Mouse (Mus musculus) heart, embryonic 12.5 days (tissue): Measurements from ENCODE around the gene Aspg. TPM values are rescaled to one million over a fixed set of nuclear protein-coding genes. Genes with fewer than 3 reads are reported as not detected.
A peak's percentile ranks its signal among the peaks of the same experiment; 100 is the strongest.

Experiments
- ATAC-seq: fragments of 200-750 bp; cut with Nextera tagmentation; 2 replicates; pipeline ENCODE4 v1.8.0; 2017; ENCODE audit warnings: moderate TSS enrichment, moderate library complexity; ENCODE audit not compliant: insufficient number of reproducible peaks, low FRiP score
- H3K27ac ChIP-seq: fragments of 300-500 bp; sonication (generic); 2 replicates; pipeline ENCODE4 v1.5.1; 2016; ENCODE audit warnings: mild to moderate bottlenecking, moderate library complexity; ENCODE audit not compliant: poor library complexity, severe bottlenecking
- H3K27me3 ChIP-seq: fragments of 300-500 bp; sonication (generic); replicated peaks from 2 replicates; pipeline ENCODE4 v1.6.1; 2016; ENCODE audit warnings: mild to moderate bottlenecking, moderate library complexity
- H3K36me3 ChIP-seq: fragments of 300-500 bp; sonication (generic); 2 replicates; pipeline ENCODE4 v1.6.1; 2016; ENCODE audit warnings: mild to moderate bottlenecking, moderate library complexity
- H3K4me1 ChIP-seq: fragments of 300-500 bp; sonication (generic); replicated peaks from 2 replicates; pipeline ENCODE4 v1.6.1; 2016; ENCODE audit warnings: mild to moderate bottlenecking
- H3K4me2 ChIP-seq: fragments of 300-500 bp; sonication (generic); 2 replicates; pipeline ENCODE4 v1.6.1; 2016; ENCODE audit warnings: mild to moderate bottlenecking, moderate library complexity
- H3K4me3 ChIP-seq: fragments of 300-500 bp; sonication (generic); 2 replicates; pipeline ENCODE4 v1.5.1; 2016; ENCODE audit warnings: mild to moderate bottlenecking
- H3K9ac ChIP-seq: fragments of 300-500 bp; sonication (generic); 2 replicates; pipeline ENCODE4 v1.6.1; 2016; ENCODE audit warnings: mild to moderate bottlenecking, moderate library complexity
- H3K9me3 ChIP-seq: fragments of 300-500 bp; sonication (generic); replicated peaks from 2 replicates; pipeline ENCODE4 v1.6.1; 2016; ENCODE audit warnings: mild to moderate bottlenecking, moderate library complexity
- WGBS: fragments of 180-500 bp; shearing (Covaris S2); methylation state at CpG from one replicate; pipeline ENCODE4 v1.1.7; 2016; 5-methylcytosine and 5-hydroxymethylcytosine counted together
- polyA plus RNA-seq: library from polyadenylated mRNA; unstranded; fragments of >200 nt; fragmentation: Nextera tagmentation; extraction: Ambion mirVana; gene quantifications from 2 replicates; pipeline ENCODE4 v1.2.1, GENCODE M21; 2016

Aspg gene
- polyA plus RNA-seq, 1 experiment from 2014 or later = 0.45 TPM

GRCm38 (mm10) chr12:112113710-112114109 is 7.2 kb downstream of the Aspg start:
- H3K27me3 ChIP-seq = peaks cover 87% of the 10 kb centered on the region
- no peak overlapping the region for H3K4me3 ChIP-seq
- no peak overlapping the region for H3K4me2 ChIP-seq
- WGBS = 15% methylated on average over 7 of the region's 7 CpGs
- H3K27ac ChIP-seq = no peak overlapping the region
- ATAC-seq = no peak
- H3K9me3 ChIP-seq = no peaks in the 10 kb centered on the region
- H3K36me3 ChIP-seq = no peaks in the 10 kb centered on the region
- no peaks in the 10 kb centered on the region for H3K4me1 ChIP-seq
- no peak overlapping the region for H3K9ac ChIP-seq

DNA sequence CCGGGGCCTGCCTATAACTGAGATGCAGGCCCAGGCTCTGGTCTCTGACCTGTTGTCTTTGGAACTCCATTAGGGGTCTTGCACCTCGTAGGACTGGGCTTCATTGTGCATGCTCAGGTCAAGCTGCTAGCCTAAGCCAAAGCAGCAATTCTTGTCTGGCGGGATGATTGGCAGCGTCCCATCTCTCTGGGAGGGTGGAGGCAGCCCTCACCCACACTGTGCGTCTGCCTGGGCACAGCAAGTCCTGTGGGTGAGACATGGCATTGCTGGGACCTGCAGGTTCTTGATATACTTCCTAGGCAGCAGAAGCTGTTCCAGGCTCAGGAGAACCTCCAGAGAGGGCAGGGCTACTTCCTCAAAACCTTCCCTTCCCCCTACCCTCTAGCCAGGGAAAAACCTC is 10.5 kb downstream of the Aspg start:
- Histone ChIP-seq H3K4me1 (no peaks in the 10 kb centered on the region), H3K27me3 (peaks cover 64% of the 10 kb centered on the region), H3K9me3 (no peaks in the 10 kb centered on the region), H3K4me3 (no peak overlapping the region), H3K27ac (no peak overlapping the region), H3K4me2 (no peak overlapping the region), H3K9ac (no peak overlapping the region), H3K36me3 (no peaks in the 10 kb centered on the region)
- WGBS = 82% methylated on average over 5 of the region's 5 CpGs
- no peak for ATAC-seq

- H3K9me3 ChIP-seq = no peaks in the 10 kb centered on the region
- no peaks in the 10 kb centered on the region for H3K4me1 ChIP-seq
- H3K27ac ChIP-seq = no peak overlapping the region
- no peak for ATAC-seq
- H3K4me2 ChIP-seq = no peak overlapping the region
- peaks cover 59% of the 10 kb centered on the region for H3K27me3 ChIP-seq
- H3K4me3 ChIP-seq = no peak overlapping the region
- no peaks in the 10 kb centered on the region for H3K36me3 ChIP-seq
- no peak overlapping the region for H3K9ac ChIP-seq
- 77% methylated on average over 7 of the region's 7 CpGs for WGBS
Observed at GRCm38 (mm10) chr12:112117649-112118048, 11.2 kb downstream of the Aspg start.

DNA sequence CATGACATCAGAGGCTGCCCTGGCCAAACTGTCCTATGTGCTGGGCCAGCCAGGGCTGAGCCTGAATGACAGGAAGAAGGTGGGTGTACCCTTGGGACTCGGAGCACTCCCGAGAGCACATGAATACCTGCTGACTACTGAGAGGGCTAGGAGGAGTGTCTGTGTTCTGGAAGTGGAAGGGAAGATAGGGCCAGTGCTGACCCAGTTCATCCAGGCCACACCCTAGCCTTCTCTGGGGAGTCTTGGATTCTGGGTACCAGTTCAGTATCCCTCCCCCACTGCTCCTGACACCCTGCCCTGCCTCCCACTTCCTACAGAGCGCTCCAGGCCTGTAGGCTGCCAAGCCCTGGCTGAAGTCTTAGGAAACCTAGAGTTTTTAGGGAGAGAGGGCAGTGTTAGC is 14.7 kb downstream of the Aspg start:
- no peaks in the 10 kb centered on the region for H3K36me3 ChIP-seq
- no peaks in the 10 kb centered on the region for H3K9me3 ChIP-seq
- H3K27ac ChIP-seq = no peak overlapping the region
- H3K27me3 ChIP-seq = peaks cover 53% of the 10 kb centered on the region
- WGBS = 67% methylated on average over 3 of the region's 3 CpGs
- no peaks in the 10 kb centered on the region for H3K4me1 ChIP-seq
- H3K4me2 ChIP-seq = no peak overlapping the region
- H3K9ac ChIP-seq = no peak overlapping the region
- no peak overlapping the region for H3K4me3 ChIP-seq
- no peak for ATAC-seq

DNA sequence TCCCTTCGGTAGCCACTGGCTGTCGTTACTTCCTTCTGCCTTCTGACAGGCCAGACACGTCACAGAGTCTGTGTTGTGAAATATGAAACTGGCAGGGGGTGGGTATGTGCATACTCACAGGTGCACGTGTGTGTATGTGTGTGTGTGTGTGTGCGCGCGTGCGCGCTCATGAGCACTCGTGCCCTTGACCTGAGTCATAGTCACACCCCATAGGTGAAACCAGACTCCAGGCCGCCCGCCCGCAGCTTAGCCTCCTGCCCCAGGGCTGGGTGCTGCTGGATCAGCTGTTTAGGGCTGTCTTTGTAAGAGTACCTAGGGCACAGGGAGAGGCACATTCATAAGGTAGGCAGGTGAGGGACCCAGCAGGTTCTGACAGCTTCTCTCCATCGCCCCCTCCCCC is 19.4 kb downstream of the Aspg start:
- no peak for ATAC-seq
- Histone ChIP-seq H3K9ac (no peak overlapping the region), H3K9me3 (no peaks in the 10 kb centered on the region), H3K27ac (no peak overlapping the region), H3K4me3 (no peak overlapping the region), H3K4me1 (peaks cover 8% of the 10 kb centered on the region), H3K4me2 (no peak overlapping the region), H3K36me3 (no peaks in the 10 kb centered on the region), H3K27me3 (peaks cover 68% of the 10 kb centered on the region)
- 77% methylated on average over 14 of the region's 14 CpGs for WGBS

DNA sequence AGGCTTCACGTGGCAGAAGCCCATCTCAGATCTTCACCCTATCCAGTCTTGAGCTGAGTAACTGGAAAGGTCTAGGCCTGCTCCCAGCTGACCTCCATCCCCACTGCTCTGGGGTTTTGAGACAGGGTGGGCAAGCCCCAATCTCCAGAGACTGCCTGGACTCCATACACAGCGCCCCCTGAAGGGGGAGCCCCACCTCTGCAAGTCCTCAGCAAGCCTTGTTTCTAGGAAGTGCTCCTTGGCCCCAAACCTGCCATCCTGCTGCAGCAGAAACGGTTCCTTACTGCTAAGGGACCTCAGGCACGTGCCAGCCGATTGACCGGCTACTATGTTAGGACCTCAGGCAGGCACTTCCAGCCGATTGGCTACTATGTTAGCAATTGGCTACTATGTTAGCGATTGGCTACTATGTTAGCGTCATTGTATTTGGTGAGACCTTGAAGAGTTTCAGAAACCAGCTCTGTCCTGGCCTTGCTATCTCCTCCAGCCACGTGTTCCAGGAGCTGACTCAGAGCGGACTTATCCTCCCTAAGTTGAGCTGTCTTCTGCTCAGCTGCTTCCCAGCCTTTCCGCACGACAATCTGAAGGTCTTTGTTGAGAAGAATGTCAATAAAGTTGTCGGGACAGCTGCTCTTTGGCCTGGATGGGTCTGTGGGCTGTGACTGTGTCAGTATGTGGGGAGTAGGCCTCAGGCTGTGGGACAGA is 20.6 kb downstream of the Aspg start:
- Histone ChIP-seq H3K9me3 (no peaks in the 10 kb centered on the region), H3K4me3 (no peak overlapping the region), H3K9ac (no peak overlapping the region), H3K27ac (no peak overlapping the region), H3K36me3 (no peaks in the 10 kb centered on the region), H3K4me1 (peaks cover 9% of the 10 kb centered on the region), H3K4me2 (no peak overlapping the region), H3K27me3 (peaks cover 80% of the 10 kb centered on the region)
- WGBS = 56% methylated on average over 14 of the region's 14 CpGs
- no peak for ATAC-seq

- peaks cover 86% of the 10 kb centered on the region for H3K27me3 ChIP-seq
Observed at GRCm38 (mm10) chr12:112128526-112128925, 22.0 kb downstream of the Aspg start.

GRCm38 (mm10) chr12:112129300-112129856 is 22.9 kb downstream of the Aspg start:
- H3K27me3 ChIP-seq = peaks cover 90% of the 10 kb centered on the region
- peaks cover 9% of the 10 kb centered on the region for H3K4me1 ChIP-seq
- 0 out of 2 replicates have a peak overlapping the region, but pooled peaks have one; percentile 68 for H3K4me3 ChIP-seq
- WGBS = 51% methylated on average over 6 of the region's 6 CpGs
- no peak for ATAC-seq
- H3K9me3 ChIP-seq = no peaks in the 10 kb centered on the region
- H3K4me2 ChIP-seq = no peak overlapping the region
- no peak overlapping the region for H3K27ac ChIP-seq
- no peaks in the 10 kb centered on the region for H3K36me3 ChIP-seq
- no peak overlapping the region for H3K9ac ChIP-seq

More at GRCm38 (mm10) chr12:112128526-112128925, 22.0 kb downstream of the Aspg start:
- no peaks in the 10 kb centered on the region for H3K36me3 ChIP-seq
- no peak overlapping the region for H3K4me3 ChIP-seq
- ATAC-seq = no peak
- no peak overlapping the region for H3K4me2 ChIP-seq
- H3K4me1 ChIP-seq = peaks cover 9% of the 10 kb centered on the region
- WGBS = 80% methylated on average over 4 of the region's 4 CpGs
- no peak overlapping the region for H3K27ac ChIP-seq
- H3K9ac ChIP-seq = no peak overlapping the region
- no peaks in the 10 kb centered on the region for H3K9me3 ChIP-seq

DNA sequence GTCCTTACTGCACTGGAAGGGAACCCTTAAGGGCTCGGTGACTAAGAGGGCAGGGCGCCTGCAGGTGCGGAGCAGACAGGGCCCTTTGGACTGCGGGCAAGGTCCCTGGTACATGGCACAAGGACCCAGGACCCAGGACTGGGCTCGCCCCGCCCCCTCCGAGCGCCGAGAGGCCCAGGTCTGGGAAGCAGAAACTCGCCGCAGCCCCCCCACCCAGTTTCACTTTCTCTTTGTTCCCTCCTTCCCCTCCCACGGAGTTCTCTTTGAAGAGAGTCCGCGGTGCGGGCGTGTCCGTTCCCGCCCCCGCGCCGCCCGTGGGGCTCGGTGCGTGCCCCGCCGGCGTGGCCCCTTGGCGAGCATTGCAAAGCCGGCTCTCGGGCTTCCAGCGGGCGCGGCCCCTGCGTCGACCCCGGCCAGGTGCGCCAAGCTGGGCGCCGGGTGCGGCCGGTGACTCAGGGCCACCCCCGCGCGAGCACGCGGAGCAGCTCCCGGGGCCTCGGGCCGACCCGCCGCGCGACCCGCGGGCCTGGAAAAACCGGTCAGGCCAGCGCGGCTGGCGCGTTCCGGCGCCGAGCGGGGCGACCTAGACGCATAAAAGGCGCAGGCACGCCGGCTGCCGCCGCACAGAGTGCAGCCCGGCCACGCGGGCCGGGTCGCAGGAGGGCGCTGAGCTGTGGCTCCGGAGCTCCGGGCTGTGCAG is 23.8 kb downstream of the Aspg start:
- Histone ChIP-seq H3K4me3 (peak overlapping the region; percentile 68), H3K4me2 (peak overlapping the region; percentile 88), H3K27ac (no peak overlapping the region), H3K27me3 (peaks cover 90% of the 10 kb centered on the region), H3K4me1 (peaks cover 9% of the 10 kb centered on the region), H3K9me3 (no peaks in the 10 kb centered on the region), H3K36me3 (no peaks in the 10 kb centered on the region), H3K9ac (peak overlapping the region; percentile 76)
- under 1% methylated on average over 79 of the region's 79 CpGs for WGBS
- ATAC-seq = peak; percentile 64; the same call in 1 of the 2 replicates

- Histone ChIP-seq H3K4me3 (peak overlapping the region; percentile 68), H3K4me1 (peaks cover 9% of the 10 kb centered on the region), H3K27me3 (peaks cover 92% of the 10 kb centered on the region), H3K9ac (peak overlapping the region; percentile 76), H3K36me3 (no peaks in the 10 kb centered on the region), H3K27ac (no peak overlapping the region), H3K9me3 (no peaks in the 10 kb centered on the region), H3K4me2 (peak overlapping the region; percentile 88)
- ATAC-seq = no peak
- WGBS = 13% methylated on average over 32 of the region's 32 CpGs
Observed at GRCm38 (mm10) chr12:112130957-112131356, 24.5 kb downstream of the Aspg start.

GRCm38 (mm10) chr12:112140231-112140630 is 33.8 kb downstream of the Aspg start:
- no peak for ATAC-seq
- Histone ChIP-seq H3K4me1 (peaks cover 17% of the 10 kb centered on the region), H3K4me2 (no peak overlapping the region), H3K27ac (no peak overlapping the region), H3K9ac (no peak overlapping the region), H3K9me3 (no peaks in the 10 kb centered on the region), H3K4me3 (no peak overlapping the region), H3K27me3 (peaks cover 81% of the 10 kb centered on the region), H3K36me3 (no peaks in the 10 kb centered on the region)
- WGBS = 5% methylated on average over 5 of the region's 5 CpGs
